Mouse (Mus musculus) stomach, embryonic 16.5 days (tissue): ENCODE measurements at regions not wholly inside any gene's neighbourhood (a gene's known extent, or its start where the extent isn't known, plus 50 kb on each side); places are given as distances from the start of the nearest gene placed in this dataset.

ENCODE experiments used
- ATAC-seq: fragments of 200-750 bp; cut with Nextera tagmentation; 2 replicates; pipeline ENCODE4 v1.8.0; 2017; ENCODE audit warnings: moderate number of reproducible peaks, moderate TSS enrichment; ENCODE audit not compliant: insufficient read depth, low FRiP score
- H3K27ac ChIP-seq: fragments of 300-500 bp; sonication (generic); 2 replicates; pipeline ENCODE4 v1.5.1; 2014; ENCODE audit warnings: low read length
- H3K27me3 ChIP-seq: fragments of 300-500 bp; sonication (generic); 2 replicates; pipeline ENCODE4 v1.6.1; 2014; ENCODE audit warnings: low read length, control low read depth, mixed read lengths; ENCODE audit not compliant: control insufficient read depth, insufficient read depth
- H3K36me3 ChIP-seq: fragments of 300-500 bp; sonication (generic); 2 replicates; pipeline ENCODE4 v1.6.1; 2014; ENCODE audit warnings: low read length; ENCODE audit not compliant: control insufficient read depth, insufficient read depth
- H3K4me1 ChIP-seq: fragments of 300-500 bp; sonication (generic); 2 replicates; pipeline ENCODE4 v1.6.1; 2014; ENCODE audit warnings: low read length, control low read depth, mixed read lengths; ENCODE audit not compliant: control insufficient read depth, insufficient read depth
- H3K4me2 ChIP-seq: fragments of 300-500 bp; sonication (generic); 2 replicates; pipeline ENCODE4 v1.6.1; 2014; ENCODE audit warnings: low read depth, low read length, mixed read lengths
- H3K4me3 ChIP-seq: fragments of 300-500 bp; sonication (generic); replicated peaks from 2 replicates; pipeline ENCODE4 v1.5.1; 2014; ENCODE audit warnings: mild to moderate bottlenecking, low read length
- H3K9ac ChIP-seq: fragments of 300-500 bp; sonication (generic); 2 replicates; pipeline ENCODE4 v1.6.1; 2014; ENCODE audit warnings: low read length
- H3K9me3 ChIP-seq: fragments of 300-500 bp; sonication (generic); replicated peaks from 2 replicates; pipeline ENCODE4 v1.6.1; 2016; ENCODE audit warnings: low read length, control low read depth; ENCODE audit not compliant: control insufficient read depth
- WGBS: fragments of 180-500 bp; shearing (Covaris S2); extraction: QIAGEN DNeasy Blood & Tissue Kit; methylation state at CpG from one replicate; pipeline ENCODE4 v1.1.7; 2014; 5-methylcytosine and 5-hydroxymethylcytosine counted together

GRCm38 (mm10) chr10:7275357-7275756 lies 63.3 kb upstream of the Cnksr3 start:
- Histone ChIP-seq H3K4me2 (no peak overlapping the region), H3K27me3 (no peaks in the 10 kb centered on the region), H3K4me1 (0 out of 2 replicates have a peak, but pooled peaks cover 4% of the 10 kb centered on the region), H3K4me3 (no peak overlapping the region), H3K36me3 (no peaks in the 10 kb centered on the region), H3K27ac (no peak overlapping the region), H3K9ac (no peak overlapping the region), H3K9me3 (no peaks in the 10 kb centered on the region)
- 67% methylated on average over 6 of the region's 6 CpGs for WGBS
- no peak for ATAC-seq

GRCm38 (mm10) chr10:7274422-7274821 lies 62.4 kb upstream of the Cnksr3 start:
- Histone ChIP-seq H3K27me3 (no peaks in the 10 kb centered on the region), H3K36me3 (no peaks in the 10 kb centered on the region), H3K9me3 (no peaks in the 10 kb centered on the region), H3K4me1 (0 out of 2 replicates have a peak, but pooled peaks cover 4% of the 10 kb centered on the region), H3K9ac (no peak overlapping the region), H3K4me3 (no peak overlapping the region), H3K27ac (no peak overlapping the region), H3K4me2 (no peak overlapping the region)
- peak; percentile 56; the same call in 1 of the 2 replicates for ATAC-seq
- 47% methylated on average over 7 of the region's 7 CpGs for WGBS

- no peak for ATAC-seq
- no peak overlapping the region for H3K9ac ChIP-seq
- no peaks in the 10 kb centered on the region for H3K36me3 ChIP-seq
- H3K27me3 ChIP-seq: no peaks in the 10 kb centered on the region
- H3K4me2 ChIP-seq: no peak overlapping the region
- H3K27ac ChIP-seq: no peak overlapping the region
- no peaks in the 10 kb centered on the region for H3K9me3 ChIP-seq
- WGBS: 61% methylated on average over 5 of the region's 5 CpGs
- no peak overlapping the region for H3K4me3 ChIP-seq
- no peaks in the 10 kb centered on the region for H3K4me1 ChIP-seq
Observed at GRCm38 (mm10) chr10:7271156-7271555, 59.1 kb upstream of the Cnksr3 start.

GRCm38 (mm10) chr10:7268386-7269033 lies 56.5 kb upstream of the Cnksr3 start:
- Histone ChIP-seq H3K4me3 (no peak overlapping the region), H3K27me3 (no peaks in the 10 kb centered on the region), H3K27ac (no peak overlapping the region), H3K4me1 (no peaks in the 10 kb centered on the region), H3K36me3 (no peaks in the 10 kb centered on the region), H3K9ac (no peak overlapping the region), H3K4me2 (no peak overlapping the region), H3K9me3 (no peaks in the 10 kb centered on the region)
- no peak for ATAC-seq
- 75% methylated on average over 9 of the region's 9 CpGs for WGBS

- Histone ChIP-seq H3K4me1 (no peaks in the 10 kb centered on the region), H3K4me3 (no peak overlapping the region), H3K4me2 (no peak overlapping the region), H3K9ac (no peak overlapping the region), H3K27ac (no peak overlapping the region), H3K9me3 (no peaks in the 10 kb centered on the region), H3K27me3 (no peaks in the 10 kb centered on the region), H3K36me3 (no peaks in the 10 kb centered on the region)
- 94% methylated on average over 4 of the region's 4 CpGs for WGBS
- ATAC-seq: no peak
Observed at GRCm38 (mm10) chr10:7267903-7268302, 55.9 kb upstream of the Cnksr3 start.

- Histone ChIP-seq H3K9me3 (no peaks in the 10 kb centered on the region), H3K9ac (no peak overlapping the region), H3K4me2 (no peak overlapping the region), H3K4me3 (no peak overlapping the region), H3K27ac (no peak overlapping the region), H3K36me3 (no peaks in the 10 kb centered on the region), H3K4me1 (no peaks in the 10 kb centered on the region), H3K27me3 (no peaks in the 10 kb centered on the region)
- ATAC-seq: no peak
- WGBS: 70% methylated on average over 4 of the region's 4 CpGs
Observed at GRCm38 (mm10) chr10:7267106-7267505, 55.1 kb upstream of the Cnksr3 start.

GRCm38 (mm10) chr10:7265412-7265811 lies 53.4 kb upstream of the Cnksr3 start:
- H3K4me1 ChIP-seq: 0 out of 2 replicates have a peak, but pooled peaks cover 1% of the 10 kb centered on the region
- no peak overlapping the region for H3K4me2 ChIP-seq
- no peak overlapping the region for H3K9ac ChIP-seq
- no peaks in the 10 kb centered on the region for H3K27me3 ChIP-seq
- H3K9me3 ChIP-seq: no peaks in the 10 kb centered on the region
- ATAC-seq: no peak
- H3K4me3 ChIP-seq: no peak overlapping the region
- no peak overlapping the region for H3K27ac ChIP-seq
- no peaks in the 10 kb centered on the region for H3K36me3 ChIP-seq
- WGBS: 40% methylated on average over 9 of the region's 9 CpGs

GRCm38 (mm10) chr10:7264721-7265120 lies 52.7 kb upstream of the Cnksr3 start:
- no peaks in the 10 kb centered on the region for H3K27me3 ChIP-seq
- no peaks in the 10 kb centered on the region for H3K9me3 ChIP-seq
- H3K4me1 ChIP-seq: peaks cover 4% of the 10 kb centered on the region; the same call in 1 of the 2 replicates
- H3K36me3 ChIP-seq: no peaks in the 10 kb centered on the region
- no peak overlapping the region for H3K4me3 ChIP-seq
- no peak overlapping the region for H3K9ac ChIP-seq
- 91% methylated on average over 4 of the region's 4 CpGs for WGBS
- no peak for ATAC-seq
- no peak overlapping the region for H3K4me2 ChIP-seq
- H3K27ac ChIP-seq: no peak overlapping the region
